Mouse (Mus musculus): ENCODE results near the gene Pbx1.

DNA sequence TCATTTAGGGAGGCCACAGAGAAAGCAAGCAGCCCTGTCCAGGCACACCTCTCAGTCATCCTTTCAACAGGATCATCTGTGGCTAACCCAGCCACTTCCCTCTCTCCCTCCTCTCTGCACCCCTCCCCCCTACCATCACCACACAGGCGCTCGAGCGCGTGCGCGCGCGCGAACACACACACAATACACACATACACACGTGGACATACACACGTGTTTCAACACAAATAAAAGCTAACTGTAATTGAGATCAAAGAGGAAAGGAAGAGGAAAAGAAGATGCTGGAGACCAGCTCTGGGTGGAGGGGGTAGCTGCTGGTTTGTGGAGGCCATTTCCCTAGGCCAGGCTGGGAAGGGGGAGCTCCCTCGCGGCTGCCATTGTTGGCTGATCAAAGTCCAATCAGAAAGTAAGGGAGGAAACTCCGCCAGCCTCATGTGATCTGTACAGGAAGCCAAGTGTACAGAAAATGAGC is 75.1 kb downstream of the Pbx1 start:
- TF ChIP-seq CTCF (IDR thresholded peaks at IDR 0.05; ENCODE audit: low read depth) (no peak), EP300 (IDR thresholded peaks at IDR 0.05; ENCODE audit: low read depth) (no peak)
